Mouse (Mus musculus) testis, adult 2 months (tissue): ENCODE results near the gene Ppp1r12b.

Source experiments
- CTCF ChIP-seq: fragments of 200-500 bp; IDR thresholded peaks from 2 replicates; pipeline ENCODE4 v1.5.1; 2012; ENCODE audit warnings: low read depth, mild to moderate bottlenecking, inconsistent platforms, low read length, moderate library complexity; ENCODE audit not compliant: control insufficient read depth, insufficient read depth, insufficient replicate concordance
- POLR2A ChIP-seq: fragments of 200-500 bp; IDR thresholded peaks from 2 replicates; pipeline ENCODE4 v1.6.1; 2012; ENCODE audit warnings: low read depth, mild to moderate bottlenecking, inconsistent platforms, low read length, moderate library complexity; ENCODE audit not compliant: control insufficient read depth

DNA sequence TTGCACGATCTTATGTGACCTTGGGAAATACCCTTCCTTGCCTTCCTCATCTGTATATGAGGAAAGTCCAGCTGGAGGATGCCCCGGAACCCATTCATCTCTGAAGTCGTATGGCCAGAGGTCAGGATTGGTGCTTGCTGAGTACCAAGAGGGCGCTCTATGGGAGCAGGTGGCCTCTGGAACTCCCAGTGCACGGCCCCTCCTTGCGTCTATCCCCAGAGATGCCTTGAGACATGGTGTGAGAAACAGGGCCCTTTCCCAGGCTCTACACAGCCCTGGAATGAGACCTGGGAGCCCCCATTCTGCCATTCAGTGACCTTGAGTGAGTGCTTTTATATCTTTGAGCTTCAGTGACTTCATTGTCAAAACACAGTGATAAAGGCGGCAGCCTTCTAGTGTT is 244.7 kb downstream of the Ppp1r12b start:
- TF ChIP-seq CTCF (no peak), POLR2A (no peak)
